Mouse (Mus musculus) left cerebral cortex, postnatal 14 days (tissue): Measurements from ENCODE around the gene Osgepl1. TPM values are rescaled to one million over a fixed set of nuclear protein-coding genes. Genes with fewer than 3 reads are reported as not detected.

Experiments used
- DNase-seq, 2 experiments: peaks; one replicate each; pipeline ENCODE4 v3.0.0; 2021 to 2022; ENCODE audit warnings: low spot score in 2 of 2, mixed read lengths in 1 of 2
- intact Hi-C: fragments of 180-260 bp; cut with DNase I; formaldehyde crosslinking; loops from one replicate; pipeline ENCODE4 v1.15.1; 2025
- total RNA-seq, 2 experiments: library from RNA; stranded (reverse); gene quantifications; 2 replicates each; pipeline ENCODE4 v1.2.3; 2021

Osgepl1 gene
- total RNA-seq, 2 experiments from 2014 or later, result 17.6 to 18.3 TPM

DNA sequence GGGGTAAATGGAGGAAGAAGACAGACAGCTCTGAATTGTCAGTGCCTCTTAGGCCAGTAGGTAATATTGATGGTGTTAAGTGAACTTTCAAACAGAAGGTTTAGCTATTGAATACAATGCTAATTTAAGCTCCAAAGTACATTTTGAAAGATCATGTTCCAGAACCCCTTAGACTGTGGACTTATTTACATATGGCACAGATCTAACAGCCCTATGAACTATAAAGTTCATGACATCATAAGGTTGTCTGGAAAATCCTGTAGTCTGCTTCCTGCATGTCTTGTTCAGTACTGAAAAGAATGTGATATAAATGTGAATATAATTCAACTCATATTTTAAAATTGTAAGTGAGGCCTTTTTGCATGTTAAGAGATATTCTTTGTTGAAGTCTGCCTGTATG, 45.6 kb downstream of the Osgepl1 start:
- intact Hi-C loops, result no loop called here
- DNase-seq, result no peak

Other genes with a start within 250 kb of the Osgepl1 start
- not detected for gene 1700019A02Rik, start 126.0 kb upstream of the Osgepl1 start, total RNA-seq
- 10 to 100 TPM; 11.2 to 13.9 TPM for gene Pms1, start 16.6 kb upstream of the Osgepl1 start, total RNA-seq
- gene Ormdl1, start 16.5 kb upstream of the Osgepl1 start, total RNA-seq, result 1 to 10 TPM; 5.6 to 7.1 TPM
- 1 to 10 TPM in 1 of 2 experiments, not detected in 1; 1.1 TPM for gene Gm28778, start 16.5 kb upstream of the Osgepl1 start, total RNA-seq
- not detected for gene Asdurf, start 39.0 kb downstream of the Osgepl1 start, total RNA-seq
- gene Gm28551, start 39.0 kb downstream of the Osgepl1 start, total RNA-seq, result under 1 TPM in 1 of 2 experiments, not detected in 1; 0.40 TPM
- gene Asnsd1, start 39.1 kb downstream of the Osgepl1 start, total RNA-seq, result 10 to 100 TPM; 28.0 to 29.5 TPM